Mouse (Mus musculus): ENCODE data around the gene Scgb1b30. TPM values are rescaled to one million over a fixed set of nuclear protein-coding genes. Genes with fewer than 3 reads are reported as not detected.
"Not testable (repeated sequence)": the region's sequence is repeated elsewhere in the genome, so short reads cannot be mapped to it uniquely, and the experiment has no call there.

Scgb1b30 gene
- total RNA-seq (2018; cell fraction: chromatin; rRNA removed), result not detected
- not detected for total RNA-seq (2018; cell fraction: cytosol; rRNA removed)
- not detected for total RNA-seq (2018; cell fraction: nucleus; rRNA removed)
- polyA plus RNA-seq (2018), result not detected in 3 replicates

- WGBS (ENCODE audit: missing documents), result 68% methylated on average over 3 of the region's 3 CpGs
- H3K36me3 ChIP-seq (ENCODE audit: inconsistent target), result no peaks in the 10 kb centered on the region
- H3K4me3 ChIP-seq (ENCODE audit: inconsistent target), result no peak within 1 kb of the TSS
- H3K27ac ChIP-seq, result no peak within 1 kb of the TSS
- no peaks in the 10 kb centered on the region for H3K79me2 ChIP-seq (ENCODE audit: inconsistent target)
Observed at GRCm38 (mm10) chr7:34094911-34095481, at the start of gene Scgb1b30. TSS of gene Scgb1b30 (plus strand) at chr7:34095431.

DNA sequence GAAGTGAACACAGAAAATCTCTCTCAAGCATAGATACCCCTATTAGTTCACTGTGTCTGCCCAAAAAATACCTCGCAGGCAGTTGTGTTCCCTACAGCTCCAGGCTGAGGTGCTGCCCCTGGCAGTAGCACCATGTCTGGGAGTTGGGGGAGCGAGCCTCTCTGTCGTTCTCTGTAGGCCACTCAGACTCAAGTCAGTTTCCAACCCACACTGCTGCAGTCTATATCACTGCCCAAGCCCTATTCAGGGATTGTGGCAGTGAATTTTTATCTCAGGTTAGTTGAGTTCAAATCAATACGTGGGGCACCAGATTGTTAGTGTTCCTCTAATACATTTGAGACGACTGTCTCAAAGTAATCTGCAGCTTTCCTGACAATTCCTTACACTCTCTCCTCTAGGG lies 27.1 kb upstream of the Scgb1b30 start:
- H3K79me2 ChIP-seq (ENCODE audit: inconsistent target); H3K4me3 ChIP-seq (ENCODE audit: inconsistent target); H3K27ac ChIP-seq; H3K36me3 ChIP-seq (ENCODE audit: inconsistent target): not testable (repeated sequence)
- WGBS (ENCODE audit: missing documents), result 86% methylated on average over 5 of the region's 5 CpGs

- WGBS (ENCODE audit: missing documents), result 97% methylated on average over 2 of the region's 2 CpGs
- H3K27ac ChIP-seq, result no peak overlapping the region
- H3K4me3 ChIP-seq (ENCODE audit: inconsistent target), result no peak overlapping the region
- H3K36me3 ChIP-seq (ENCODE audit: inconsistent target), result no peaks in the 10 kb centered on the region
- no peaks in the 10 kb centered on the region for H3K79me2 ChIP-seq (ENCODE audit: inconsistent target)
Observed at GRCm38 (mm10) chr7:34100002-34100401, 4.8 kb downstream of the Scgb1b30 start.

DNA sequence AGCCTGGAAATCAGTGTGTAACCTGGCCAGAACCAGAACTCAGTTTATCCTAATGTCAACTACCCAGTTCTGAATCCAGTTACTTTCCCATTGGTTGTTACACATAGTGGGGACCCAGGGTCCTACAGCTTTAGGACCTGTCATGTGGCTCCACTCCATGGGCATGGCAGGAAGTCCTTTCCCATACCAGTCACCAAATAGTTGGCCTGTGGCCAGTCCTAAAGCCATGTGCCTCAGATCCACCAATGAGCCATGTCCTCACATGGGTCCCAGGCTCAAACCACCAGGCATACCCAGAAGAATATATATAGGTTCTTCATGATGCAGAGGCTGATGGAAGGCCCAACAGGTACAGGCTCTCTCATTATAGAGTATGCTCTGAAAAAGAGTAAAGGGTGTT lies 6.0 kb downstream of the Scgb1b30 start:
- no peak overlapping the region for H3K4me3 ChIP-seq (ENCODE audit: inconsistent target)
- H3K36me3 ChIP-seq (ENCODE audit: inconsistent target), result no peaks in the 10 kb centered on the region
- no peaks in the 10 kb centered on the region for H3K79me2 ChIP-seq (ENCODE audit: inconsistent target)
- no peak overlapping the region for H3K27ac ChIP-seq

DNA sequence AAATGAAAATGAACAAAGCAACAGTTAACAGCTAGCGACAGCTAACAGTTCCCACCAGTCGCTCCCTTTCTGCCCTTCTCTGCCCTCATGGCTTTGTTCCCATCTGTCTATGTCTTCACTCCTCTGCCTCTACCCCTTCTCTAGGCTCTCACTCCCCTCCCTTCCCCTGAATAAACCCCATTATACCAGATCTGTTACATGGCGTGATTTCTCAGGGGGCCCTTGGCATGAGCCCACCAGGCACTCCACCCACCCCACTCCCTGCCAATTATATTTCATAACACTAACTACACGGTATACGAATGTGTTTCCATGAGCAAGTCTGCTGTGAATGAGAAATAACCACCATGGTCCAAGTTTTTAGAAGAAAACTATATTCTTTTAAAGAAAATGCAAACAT lies 14.0 kb downstream of the Scgb1b30 start:
- H3K27ac ChIP-seq, result no peak overlapping the region
- no peak overlapping the region for H3K4me3 ChIP-seq (ENCODE audit: inconsistent target)
- H3K36me3 ChIP-seq (ENCODE audit: inconsistent target), result no peaks in the 10 kb centered on the region
- 96% methylated on average over 5 of the region's 5 CpGs for WGBS (ENCODE audit: missing documents)
- H3K79me2 ChIP-seq (ENCODE audit: inconsistent target), result no peaks in the 10 kb centered on the region

DNA sequence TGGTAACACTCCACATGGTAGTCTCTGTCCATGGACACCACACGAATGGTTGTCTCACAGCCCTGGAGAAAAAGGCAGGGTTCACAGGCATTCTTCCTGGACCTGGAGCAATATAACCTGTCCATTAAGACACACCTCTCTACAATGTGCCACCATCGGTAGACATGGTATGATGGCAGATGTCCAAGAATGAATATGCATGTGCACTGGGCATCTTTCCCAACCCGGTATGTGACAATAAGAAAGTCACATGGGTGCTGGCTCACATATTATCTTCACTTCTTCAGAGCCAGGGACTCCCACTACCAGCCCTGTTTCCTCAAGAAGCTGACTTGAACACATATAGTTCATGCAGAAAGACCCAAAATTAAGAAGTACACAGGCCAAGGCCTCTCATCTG lies 21.4 kb downstream of the Scgb1b30 start:
- WGBS (ENCODE audit: missing documents), result 93% methylated on average over 3 of the region's 3 CpGs
- H3K79me2 ChIP-seq (ENCODE audit: inconsistent target), result no peaks in the 10 kb centered on the region
- H3K4me3 ChIP-seq (ENCODE audit: inconsistent target), result no peak overlapping the region
- no peak overlapping the region for H3K27ac ChIP-seq
- H3K36me3 ChIP-seq (ENCODE audit: inconsistent target), result no peaks in the 10 kb centered on the region

DNA sequence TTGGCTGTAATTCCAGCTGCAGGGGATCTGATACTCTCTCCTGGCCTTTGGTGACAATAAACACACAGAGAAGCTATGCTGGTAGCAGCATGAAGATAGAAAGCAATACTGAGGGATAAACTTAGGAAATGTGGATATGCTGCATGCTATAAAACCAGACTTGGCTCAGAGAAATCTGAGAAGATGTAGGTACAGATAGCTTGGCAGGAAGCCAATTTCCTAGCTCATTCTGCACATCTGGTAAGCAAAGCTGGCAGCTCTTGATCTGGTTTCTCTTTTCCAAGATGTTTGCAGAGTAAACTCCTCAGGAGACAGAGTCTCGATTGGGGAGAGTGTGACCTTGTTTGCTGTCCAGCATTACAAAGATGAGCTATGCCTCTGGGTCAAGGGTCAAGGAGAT lies 25.4 kb downstream of the Scgb1b30 start:
- not testable (repeated sequence) for H3K79me2 ChIP-seq (ENCODE audit: inconsistent target); H3K4me3 ChIP-seq (ENCODE audit: inconsistent target); H3K36me3 ChIP-seq (ENCODE audit: inconsistent target); H3K27ac ChIP-seq
- 70% methylated on average over 1 of the region's 1 CpGs for WGBS (ENCODE audit: missing documents)

- 95% methylated on average over 6 of the region's 6 CpGs for WGBS (ENCODE audit: missing documents)
- H3K36me3 ChIP-seq (ENCODE audit: inconsistent target), result no peaks in the 10 kb centered on the region
- H3K79me2 ChIP-seq (ENCODE audit: inconsistent target), result no peaks in the 10 kb centered on the region
- H3K4me3 ChIP-seq (ENCODE audit: inconsistent target), result no peak overlapping the region
- no peak overlapping the region for H3K27ac ChIP-seq
Observed at GRCm38 (mm10) chr7:34122987-34123720, 27.9 kb downstream of the Scgb1b30 start.

DNA sequence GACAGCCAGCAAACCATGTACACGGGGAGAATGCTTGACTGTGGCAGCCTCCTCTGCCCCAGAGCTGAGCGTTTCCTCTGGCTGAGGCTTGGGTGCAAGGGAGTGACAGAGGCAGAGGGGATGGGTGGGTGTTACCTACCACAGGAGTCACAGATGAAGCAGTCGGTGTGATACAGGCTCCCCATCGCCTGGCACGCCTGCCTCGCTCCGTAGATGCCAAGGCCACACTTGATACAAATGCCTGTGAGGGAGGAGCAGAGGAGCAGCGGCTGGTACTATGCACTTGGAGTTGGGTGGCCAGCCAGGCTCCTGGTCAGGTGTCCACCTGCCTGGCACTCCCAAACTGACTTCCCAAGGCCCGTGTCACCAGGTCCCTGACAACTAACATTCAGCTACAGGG lies 30.1 kb downstream of the Scgb1b30 start:
- no peak overlapping the region for H3K4me3 ChIP-seq (ENCODE audit: inconsistent target)
- H3K79me2 ChIP-seq (ENCODE audit: inconsistent target), result no peaks in the 10 kb centered on the region
- H3K27ac ChIP-seq, result no peak overlapping the region
- 91% methylated on average over 9 of the region's 9 CpGs for WGBS (ENCODE audit: missing documents)
- no peaks in the 10 kb centered on the region for H3K36me3 ChIP-seq (ENCODE audit: inconsistent target)

- Histone ChIP-seq H3K36me3 (ENCODE audit: inconsistent target) (no peaks in the 10 kb centered on the region), H3K27ac (no peak overlapping the region), H3K79me2 (ENCODE audit: inconsistent target) (no peaks in the 10 kb centered on the region), H3K4me3 (ENCODE audit: inconsistent target) (no peak overlapping the region)
- WGBS (ENCODE audit: missing documents), result 85% methylated on average over 3 of the region's 3 CpGs
Observed at GRCm38 (mm10) chr7:34126291-34126690, 31.1 kb downstream of the Scgb1b30 start.

- no peaks in the 10 kb centered on the region for H3K79me2 ChIP-seq (ENCODE audit: inconsistent target)
- H3K36me3 ChIP-seq (ENCODE audit: inconsistent target), result no peaks in the 10 kb centered on the region
- no peak overlapping the region for H3K4me3 ChIP-seq (ENCODE audit: inconsistent target)
- H3K27ac ChIP-seq, result no peak overlapping the region
- 91% methylated on average over 3 of the region's 3 CpGs for WGBS (ENCODE audit: missing documents)
Observed at GRCm38 (mm10) chr7:34131118-34131517, 35.9 kb downstream of the Scgb1b30 start.

DNA sequence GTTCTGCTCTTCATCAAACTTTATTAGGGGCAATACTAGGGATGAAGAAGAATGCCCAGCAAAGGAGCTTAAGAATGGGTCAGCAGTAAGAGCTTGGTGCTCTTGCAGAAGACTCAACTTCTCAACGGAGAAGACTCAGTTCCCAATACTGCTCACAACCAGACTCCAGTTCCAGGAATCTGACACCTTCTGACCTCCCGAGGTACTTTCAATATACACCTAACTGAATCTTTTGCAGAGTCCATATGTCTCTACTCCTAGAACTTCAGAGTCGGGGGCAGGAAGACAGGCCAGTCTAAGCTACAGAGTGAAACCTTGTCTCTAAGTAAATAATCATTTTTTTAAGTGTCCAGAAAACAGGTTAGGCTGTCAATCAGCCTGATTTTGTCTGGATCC lies 36.7 kb downstream of the Scgb1b30 start:
- Histone ChIP-seq H3K27ac (no peak overlapping the region), H3K4me3 (ENCODE audit: inconsistent target) (no peak overlapping the region)

GRCm38 (mm10) chr7:34132355-34133079 lies 37.3 kb downstream of the Scgb1b30 start:
- Histone ChIP-seq H3K4me3 (ENCODE audit: inconsistent target) (no peak overlapping the region), H3K36me3 (ENCODE audit: inconsistent target) (no peaks in the 10 kb centered on the region), H3K27ac (no peak overlapping the region), H3K79me2 (ENCODE audit: inconsistent target) (no peaks in the 10 kb centered on the region)
- WGBS (ENCODE audit: missing documents), result 5% methylated on average over 86 of the region's 116 CpGs

More for the DNA sequence above, 36.7 kb downstream of the Scgb1b30 start:
- Histone ChIP-seq H3K79me2 (ENCODE audit: inconsistent target) (no peaks in the 10 kb centered on the region), H3K36me3 (ENCODE audit: inconsistent target) (no peaks in the 10 kb centered on the region)
- WGBS (ENCODE audit: missing documents), result 14% methylated on average over 3 of the region's 3 CpGs

GRCm38 (mm10) chr7:34133117-34133762 lies 38.0 kb downstream of the Scgb1b30 start, which contains the start of gene Wtip:
TSS of gene Wtip (minus strand) at chr7:34133268.
- H3K4me3 ChIP-seq (ENCODE audit: inconsistent target), result no peak within 1 kb of the TSS
- H3K79me2 ChIP-seq (ENCODE audit: inconsistent target), result no peaks in the 10 kb centered on the region
- 3% methylated on average over 56 of the region's 65 CpGs for WGBS (ENCODE audit: missing documents)
- H3K27ac ChIP-seq, result no peak within 1 kb of the TSS
- H3K36me3 ChIP-seq (ENCODE audit: inconsistent target), result no peaks in the 10 kb centered on the region

DNA sequence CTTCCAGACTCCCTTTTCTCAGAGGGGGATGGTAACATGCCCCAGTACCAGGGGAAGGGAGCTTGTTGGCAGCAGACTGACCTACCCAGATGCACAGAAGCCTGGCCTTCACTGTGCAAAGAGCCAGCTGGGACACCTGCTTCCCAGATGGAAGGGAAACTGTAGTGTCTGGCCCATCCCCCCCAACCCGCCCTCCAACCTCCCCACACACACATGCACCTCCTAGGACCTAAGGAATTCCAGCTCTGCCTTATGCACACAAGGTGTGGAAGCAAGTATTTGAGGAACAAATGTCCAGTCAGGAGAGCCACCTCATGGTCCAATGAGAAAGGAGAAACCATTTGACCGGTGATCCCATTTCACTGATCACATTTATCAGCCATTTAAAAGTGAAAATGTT lies 39.1 kb downstream of the Scgb1b30 start:
- H3K4me3 ChIP-seq (ENCODE audit: inconsistent target), result no peak overlapping the region
- no peaks in the 10 kb centered on the region for H3K79me2 ChIP-seq (ENCODE audit: inconsistent target)
- 96% methylated on average over 2 of the region's 2 CpGs for WGBS (ENCODE audit: missing documents)
- no peaks in the 10 kb centered on the region for H3K36me3 ChIP-seq (ENCODE audit: inconsistent target)
- no peak overlapping the region for H3K27ac ChIP-seq
